Mouse (Mus musculus) common myeloid progenitor, adult 5-6 weeks (primary cell): ENCODE results near the gene Crabp2. TPM values are rescaled to one million over a fixed set of nuclear protein-coding genes. Genes with fewer than 3 reads are reported as not detected.
A peak's percentile ranks its signal among the peaks of the same experiment; 100 is the strongest.

ENCODE experiments used
- ATAC-seq: replicated peaks from 2 replicates; pipeline ENCODE4 v1.8.0; 2016; ENCODE audit warnings: low read depth, mild to moderate bottlenecking, moderate TSS enrichment, inconsistent platforms; ENCODE audit not compliant: poor library complexity, severe bottlenecking
- total RNA-seq: library from RNA; stranded (forward); fragments of 200-1000, 187-1606 nt; gene quantifications from 2 replicates; pipeline ENCODE4 v1.2.3, GENCODE M21; 2017

The Crabp2 gene
- total RNA-seq, 1 experiment from 2014 or later = 2.0 TPM

DNA sequence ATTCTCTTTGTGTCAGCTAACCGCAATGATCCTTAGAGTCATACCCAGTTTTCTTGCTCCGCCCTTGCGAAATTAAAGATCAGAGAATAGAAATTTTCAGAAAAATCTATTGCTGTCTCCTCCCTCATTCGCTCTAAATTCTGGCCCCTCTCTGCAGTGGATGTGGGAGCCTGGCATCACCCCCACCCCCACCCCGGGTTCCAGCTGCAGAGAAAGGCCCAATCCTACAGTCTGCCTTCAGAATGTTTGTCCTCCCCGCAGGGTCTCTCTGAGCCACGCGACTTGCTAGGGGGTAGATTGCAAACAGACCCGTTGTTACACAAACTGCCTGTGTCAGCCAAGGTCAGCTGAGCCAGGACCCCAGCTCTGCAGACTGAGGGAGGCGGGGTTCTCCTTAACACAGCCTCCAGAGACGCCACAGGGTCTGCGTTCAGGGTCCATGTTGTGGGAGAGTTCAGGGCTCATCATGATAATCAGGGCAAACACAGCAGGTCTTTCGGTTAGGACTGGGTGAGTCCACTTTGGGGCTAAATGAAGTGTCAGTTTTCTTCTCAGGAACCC is 1.6 kb downstream of the Crabp2 start:
- no peak for ATAC-seq

DNA sequence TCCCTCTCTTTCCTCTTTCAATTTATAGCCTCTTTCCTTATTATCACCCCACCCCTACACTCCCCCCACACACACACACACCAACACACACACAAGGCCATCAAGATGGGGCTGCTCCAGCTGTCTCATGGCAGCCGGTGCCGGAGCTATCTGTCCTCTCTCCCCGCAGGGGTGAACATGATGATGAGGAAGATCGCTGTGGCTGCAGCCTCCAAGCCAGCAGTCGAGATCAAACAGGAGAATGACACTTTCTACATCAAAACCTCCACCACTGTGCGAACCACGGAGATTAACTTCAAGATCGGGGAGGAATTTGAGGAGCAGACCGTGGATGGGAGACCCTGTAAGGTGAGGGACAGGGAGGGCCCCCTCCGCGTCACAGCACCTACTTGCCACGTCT is 3.5 kb downstream of the Crabp2 start:
- no peak for ATAC-seq

DNA sequence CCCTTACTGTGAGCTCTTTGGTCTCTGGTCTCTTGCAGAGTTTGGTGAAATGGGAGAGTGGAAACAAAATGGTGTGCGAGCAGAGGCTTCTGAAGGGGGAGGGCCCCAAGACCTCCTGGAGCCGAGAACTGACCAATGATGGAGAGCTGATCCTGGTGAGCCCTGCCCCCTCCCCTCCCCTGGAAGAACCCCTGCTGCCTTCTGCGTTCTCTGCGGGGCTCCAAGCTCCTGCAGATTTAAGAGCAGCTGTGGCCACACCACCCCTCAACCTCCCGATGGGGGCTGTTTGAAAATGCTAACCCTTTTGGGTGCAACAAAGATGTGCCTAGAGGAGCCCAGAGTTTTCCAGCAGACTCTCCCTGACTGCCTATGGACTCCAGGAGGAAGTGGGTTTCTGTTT is 4.0 kb downstream of the Crabp2 start:
- ATAC-seq = no peak

DNA sequence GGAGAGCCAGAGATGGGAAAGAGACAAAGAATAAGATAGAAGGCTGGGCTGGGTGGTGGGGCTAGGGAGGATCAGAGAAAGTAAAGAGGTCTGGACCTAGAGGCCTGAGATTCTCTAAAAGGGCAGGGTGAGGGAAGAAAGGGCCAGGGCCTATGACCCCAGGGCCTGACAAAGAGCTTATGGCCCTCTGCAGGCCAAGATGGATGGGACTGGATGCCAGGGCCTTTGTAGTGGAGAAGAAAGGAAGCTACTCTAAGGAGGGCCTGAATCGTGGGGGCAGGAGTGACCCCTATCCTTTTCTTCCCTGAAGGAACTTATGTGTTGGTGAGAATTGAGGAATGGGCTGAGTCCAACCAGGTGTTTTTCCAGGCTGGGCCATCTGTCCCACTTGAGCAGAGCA is 9.6 kb downstream of the Crabp2 start:
- no peak for ATAC-seq

DNA sequence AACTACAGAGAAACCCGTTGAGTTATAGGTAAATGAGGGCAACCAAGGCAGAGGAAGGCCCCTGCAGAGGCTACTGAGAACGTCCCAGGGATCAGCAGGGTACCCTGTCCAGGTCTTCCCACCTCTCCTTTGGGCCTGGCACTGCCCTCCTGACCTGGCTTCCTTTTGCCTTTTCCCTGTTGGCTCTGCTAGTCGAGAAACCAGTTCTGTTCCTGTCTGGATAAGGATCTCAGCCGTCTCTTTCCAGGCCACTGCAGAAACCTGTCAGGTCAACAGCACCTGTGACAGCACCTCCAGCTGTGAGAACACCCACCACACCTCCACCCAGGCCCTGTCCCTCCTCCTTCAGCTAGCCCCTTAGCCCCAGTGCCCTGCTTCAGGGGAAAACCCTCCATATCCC is 10.0 kb downstream of the Crabp2 start:
- no peak for ATAC-seq

DNA sequence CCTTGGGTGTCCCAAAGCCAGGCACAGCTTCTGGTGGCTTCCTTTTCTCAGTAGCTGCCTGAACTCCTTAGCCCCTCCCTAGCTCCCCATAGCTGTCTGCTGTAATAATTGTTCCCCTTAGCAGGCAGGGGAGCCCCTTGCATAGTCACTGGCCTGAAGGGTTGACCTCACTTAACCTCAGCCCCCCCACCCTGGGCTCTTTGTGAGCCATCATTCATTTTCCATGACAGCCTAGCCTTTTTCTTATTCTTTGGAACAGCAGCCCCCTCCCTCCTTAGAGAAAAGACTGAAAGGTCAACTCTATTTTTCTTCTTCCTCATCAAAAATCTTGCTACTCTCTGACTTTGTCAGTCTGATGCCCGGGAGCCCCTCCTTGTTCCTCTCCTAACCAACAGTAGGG is 10.5 kb downstream of the Crabp2 start:
- ATAC-seq = no peak

DNA sequence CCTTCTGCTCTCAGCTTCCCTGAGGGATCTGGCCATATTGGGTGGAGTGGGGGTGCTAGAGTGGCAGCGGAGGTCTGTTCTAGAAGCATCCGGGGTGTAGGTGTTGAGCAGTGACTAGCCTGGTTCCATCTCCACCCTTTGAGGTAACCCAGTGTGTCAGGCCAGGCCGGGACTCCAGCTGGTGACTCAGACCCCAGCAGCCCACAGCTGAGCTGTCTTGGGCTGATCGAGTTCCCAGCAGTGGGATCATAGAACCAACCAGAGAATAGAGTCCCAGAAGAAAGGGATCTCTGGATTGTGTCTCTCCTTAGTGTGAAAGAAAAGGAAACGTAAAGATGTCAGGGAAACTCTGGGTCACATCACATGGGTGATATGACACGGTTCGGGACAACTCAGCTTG is 10.9 kb downstream of the Crabp2 start:
- ATAC-seq = no peak

DNA sequence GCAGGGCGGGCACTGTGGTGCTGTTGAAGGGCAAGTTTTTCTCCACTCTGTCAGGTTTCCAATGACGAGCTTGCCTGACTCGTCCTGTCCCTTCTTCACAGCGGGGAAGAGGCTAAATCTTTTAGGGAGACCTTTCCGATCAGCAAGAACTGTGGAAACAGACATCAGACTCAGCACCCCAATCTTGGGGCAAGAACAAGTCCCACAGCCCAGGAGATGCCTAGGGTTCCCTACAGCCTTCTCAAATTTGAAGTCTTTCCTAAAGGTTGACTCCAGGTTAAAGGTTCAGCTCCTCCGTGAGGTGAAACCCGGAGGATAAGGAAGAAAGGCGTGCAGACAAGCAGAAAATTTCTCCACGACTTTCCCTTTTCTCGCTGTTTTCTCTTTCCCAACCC is 11.7 kb downstream of the Crabp2 start:
- no peak for ATAC-seq

DNA sequence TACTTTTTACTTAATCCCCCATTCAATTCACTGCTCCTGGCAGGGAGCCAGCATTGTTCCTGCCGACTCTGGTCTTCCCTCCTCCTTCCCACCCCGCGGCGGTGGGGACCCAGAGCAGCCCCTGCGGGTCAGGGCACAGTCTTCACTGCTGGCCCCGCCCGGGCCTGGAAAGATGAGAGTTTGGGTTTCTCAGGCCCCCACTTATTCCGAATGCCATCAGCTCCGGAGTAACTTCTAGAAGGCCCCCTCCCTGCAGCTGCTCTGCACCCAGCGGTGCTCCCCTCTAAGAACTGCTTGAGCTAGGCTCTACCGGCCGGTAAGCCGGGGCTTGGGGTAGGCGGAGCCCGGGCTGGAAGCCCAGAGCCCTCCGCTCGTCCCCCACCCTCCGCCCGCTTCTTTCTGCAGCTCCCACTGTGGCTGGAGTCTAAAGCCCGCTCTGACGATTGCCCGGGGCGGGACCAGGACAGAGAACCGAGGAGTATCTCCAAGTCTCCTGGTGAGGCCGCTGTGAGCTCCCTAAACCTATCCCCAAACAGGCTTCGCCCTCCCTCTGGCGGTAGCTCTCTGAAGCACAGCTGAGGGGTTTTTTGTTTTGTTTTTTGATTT is 12.2 kb downstream of the Crabp2 start:
- peak; percentile 99 for ATAC-seq

DNA sequence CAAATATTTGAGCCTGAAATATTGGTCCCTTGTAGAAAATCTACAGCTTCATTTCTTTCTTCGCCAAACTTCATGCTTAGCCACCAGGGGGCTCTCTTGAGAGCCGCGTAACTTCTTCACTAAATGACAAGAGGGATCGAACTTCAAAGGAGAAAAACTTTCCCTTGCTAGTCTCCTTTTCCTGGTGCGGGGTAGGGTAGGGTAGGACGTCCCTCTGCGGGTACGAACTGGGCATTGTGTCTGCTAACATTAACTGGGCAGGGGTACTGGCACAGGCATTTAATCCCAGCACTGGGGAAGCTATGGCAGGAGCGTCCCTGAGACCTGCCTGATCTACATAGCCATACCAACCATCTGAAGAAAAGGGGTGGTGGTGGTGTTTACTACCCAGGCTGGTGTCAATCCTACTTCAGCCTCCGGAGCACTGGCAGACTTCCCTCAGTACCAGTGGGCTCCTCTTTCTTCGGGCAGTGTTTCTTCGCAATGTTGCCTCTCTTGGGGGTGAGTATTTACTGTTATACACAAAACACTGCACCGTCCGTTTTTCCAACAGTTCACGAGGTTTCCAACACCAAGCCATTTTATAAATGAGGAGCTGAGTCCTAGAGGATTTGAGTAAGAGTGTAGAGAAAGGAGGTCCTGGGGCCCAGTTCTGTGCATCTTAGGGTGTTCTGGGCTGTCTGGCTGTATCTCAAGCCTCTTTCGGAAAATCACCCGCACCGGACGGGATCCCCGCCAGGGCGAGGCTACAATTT is 21.9 kb downstream of the Crabp2 start:
- ATAC-seq = peak; percentile 53

DNA sequence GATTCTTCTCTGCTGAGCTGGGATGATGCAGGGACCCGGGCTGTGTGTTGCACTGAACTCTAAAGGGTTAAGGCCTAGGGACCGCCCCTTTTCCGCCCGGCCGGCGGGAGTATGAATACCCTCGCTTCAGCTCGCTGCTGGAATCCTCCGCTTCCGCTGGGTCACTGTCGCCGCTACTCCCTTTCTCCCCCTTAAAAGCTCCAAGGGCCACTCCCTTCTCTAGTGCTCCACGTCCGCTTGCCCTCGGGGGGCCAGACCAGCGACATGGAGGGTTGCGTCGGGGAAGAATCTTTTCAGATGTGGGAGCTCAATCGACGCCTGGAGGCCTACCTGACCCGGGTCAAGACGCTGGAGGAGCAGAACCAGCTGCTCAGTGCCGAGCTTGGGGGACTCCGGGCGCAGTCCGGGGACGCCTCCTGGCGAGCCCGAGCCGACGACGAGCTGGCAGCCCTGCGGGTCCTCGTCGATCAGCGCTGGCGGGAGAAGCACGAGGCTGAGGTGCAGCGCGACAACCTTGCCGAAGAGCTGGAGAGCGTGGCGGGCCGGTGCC is 22.5 kb downstream of the Crabp2 start, which contains the start of gene Nes:
Gene Nes, plus strand, starts transcription at position 140 of the 550 bp plus-strand sequence.
- peak; percentile 51 for ATAC-seq

DNA sequence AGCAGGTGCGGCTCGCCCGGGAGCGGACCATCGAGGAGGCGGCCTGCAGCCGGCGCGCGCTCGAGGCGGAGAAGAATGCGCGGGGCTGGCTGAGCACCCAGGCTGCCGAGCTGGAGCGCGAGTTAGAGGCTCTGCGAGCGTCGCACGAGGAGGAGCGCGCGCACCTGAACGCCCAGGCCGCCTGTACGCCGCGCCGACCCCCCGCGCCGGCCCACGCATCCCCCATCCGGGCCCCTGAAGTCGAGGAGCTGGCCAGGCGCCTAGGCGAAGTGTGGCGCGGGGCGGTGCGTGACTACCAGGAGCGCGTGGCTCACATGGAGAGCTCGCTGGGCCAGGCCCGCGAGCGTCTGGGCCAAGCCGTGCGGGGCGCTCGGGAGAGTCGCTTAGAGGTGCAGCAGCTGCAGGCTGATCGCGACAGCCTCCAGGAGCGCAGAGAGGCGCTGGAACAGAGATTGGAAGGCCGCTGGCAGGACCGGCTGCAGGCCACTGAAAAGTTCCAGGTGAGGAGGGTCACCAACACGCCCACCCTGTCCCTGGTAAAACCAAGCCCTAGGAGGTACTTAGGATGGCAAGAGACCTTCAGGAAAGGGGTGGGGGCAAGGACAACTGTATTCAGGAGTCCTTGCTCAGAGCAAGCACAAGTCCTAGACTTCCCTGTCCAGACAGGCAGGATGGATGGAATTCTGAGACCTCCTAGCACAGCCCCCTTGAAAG is 23.2 kb downstream of the Crabp2 start:
- ATAC-seq = no peak

DNA sequence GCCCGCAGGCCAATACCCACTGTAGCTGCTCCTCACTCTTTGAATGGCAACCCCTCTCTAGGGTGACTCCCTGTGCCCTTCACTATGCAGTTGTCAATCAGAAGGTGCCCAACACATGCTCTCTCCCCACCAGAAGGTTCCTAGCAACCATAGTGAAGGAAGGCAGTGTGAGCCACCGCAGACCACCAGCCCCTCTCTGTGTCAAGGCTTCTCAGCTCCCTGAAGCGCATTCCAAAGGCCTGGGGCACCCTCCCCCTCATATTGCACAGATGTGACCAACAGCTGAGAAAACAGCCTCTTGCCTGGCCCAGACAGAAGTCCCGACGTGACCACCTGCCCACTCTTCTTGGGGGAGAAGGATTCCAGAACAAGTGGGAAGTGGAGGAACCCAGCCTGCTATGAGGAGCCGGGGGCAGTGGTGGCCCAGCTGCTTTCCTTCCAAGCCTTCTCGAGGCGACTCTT is 23.8 kb downstream of the Crabp2 start:
- no peak for ATAC-seq

DNA sequence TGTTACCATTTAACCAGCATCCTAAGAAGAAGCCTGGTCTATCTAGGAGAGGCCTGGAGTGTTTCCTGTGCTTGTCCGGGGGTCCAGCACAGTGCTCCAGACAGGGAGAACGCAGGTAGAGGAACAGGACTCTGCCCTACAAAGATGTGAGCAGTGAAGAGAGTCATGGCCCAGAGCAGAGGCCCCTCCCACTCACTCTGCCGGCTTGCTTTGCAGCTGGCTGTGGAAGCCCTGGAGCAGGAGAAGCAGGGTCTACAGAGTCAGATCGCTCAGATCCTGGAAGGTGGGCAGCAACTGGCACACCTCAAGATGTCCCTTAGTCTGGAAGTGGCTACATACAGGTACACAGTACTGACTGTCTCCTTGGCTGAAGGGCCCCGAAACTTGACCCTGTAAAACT is 24.3 kb downstream of the Crabp2 start:
- no peak for ATAC-seq

DNA sequence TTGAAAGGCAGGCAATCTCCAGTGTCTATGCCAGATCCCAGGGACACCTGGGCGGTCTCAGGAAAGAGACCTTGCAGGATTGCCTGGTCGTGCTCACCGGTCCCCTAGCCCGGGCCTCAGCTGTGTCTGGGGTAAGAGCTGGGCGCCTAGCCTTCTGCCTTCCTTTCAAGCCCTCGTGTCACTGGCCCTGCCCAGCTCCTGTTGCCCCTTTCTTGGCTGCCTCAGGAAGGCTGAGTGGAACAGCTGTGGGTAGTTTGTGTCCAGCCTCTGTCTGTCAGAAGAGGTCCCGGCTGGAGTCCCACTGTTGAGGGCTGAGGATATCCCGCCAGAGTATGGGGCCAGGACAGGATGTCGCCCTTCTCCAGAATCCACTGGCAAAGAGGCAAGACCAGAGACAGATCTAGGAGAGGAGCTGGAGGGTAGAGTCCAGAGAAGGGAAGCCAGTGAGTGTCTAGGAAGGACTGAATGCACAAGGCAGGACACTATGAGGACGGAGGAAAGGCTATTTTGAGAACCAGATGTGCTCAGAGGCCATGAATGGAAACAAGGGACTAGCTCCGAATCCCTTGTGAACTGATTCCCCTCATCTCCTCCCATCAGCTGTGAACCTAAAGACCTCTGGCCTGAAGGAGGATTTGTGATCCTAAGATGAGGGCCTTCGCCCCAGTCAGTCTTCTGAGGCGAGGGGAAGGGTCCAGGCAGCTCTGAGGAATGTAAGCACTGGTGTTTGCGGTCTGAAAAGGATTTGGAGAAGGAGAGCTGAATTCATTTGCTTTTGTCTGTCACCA is 25.3 kb downstream of the Crabp2 start:
- ATAC-seq = no peak

DNA sequence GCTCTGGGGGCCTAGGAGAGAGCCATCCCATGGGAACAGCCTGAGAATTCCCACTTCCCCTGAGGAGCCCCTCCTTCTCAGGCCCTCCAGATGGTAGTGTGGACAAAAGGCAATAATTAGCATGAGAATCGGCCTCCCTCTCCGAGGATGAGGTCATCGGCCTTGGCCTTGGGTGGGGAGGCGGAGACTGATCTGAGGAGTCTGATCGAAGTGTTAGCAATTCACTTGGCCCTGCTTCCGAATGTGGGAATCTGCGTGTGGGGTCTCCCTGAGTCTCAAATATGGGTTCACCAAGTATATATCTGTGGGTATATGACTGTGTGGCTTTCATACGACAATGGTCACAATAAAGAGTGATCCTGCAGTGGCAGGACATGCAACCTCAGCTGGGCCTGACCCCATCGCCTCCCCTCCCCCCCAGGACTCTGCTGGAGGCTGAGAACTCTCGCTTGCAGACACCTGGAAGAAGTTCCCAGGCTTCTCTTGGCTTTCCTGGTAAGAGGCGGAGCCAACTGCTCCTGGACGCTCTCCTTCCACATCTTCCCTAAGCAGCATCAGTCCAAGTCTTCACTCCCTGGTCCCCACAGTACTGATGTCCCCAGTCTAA is 26.0 kb downstream of the Crabp2 start:
- ATAC-seq = no peak

DNA sequence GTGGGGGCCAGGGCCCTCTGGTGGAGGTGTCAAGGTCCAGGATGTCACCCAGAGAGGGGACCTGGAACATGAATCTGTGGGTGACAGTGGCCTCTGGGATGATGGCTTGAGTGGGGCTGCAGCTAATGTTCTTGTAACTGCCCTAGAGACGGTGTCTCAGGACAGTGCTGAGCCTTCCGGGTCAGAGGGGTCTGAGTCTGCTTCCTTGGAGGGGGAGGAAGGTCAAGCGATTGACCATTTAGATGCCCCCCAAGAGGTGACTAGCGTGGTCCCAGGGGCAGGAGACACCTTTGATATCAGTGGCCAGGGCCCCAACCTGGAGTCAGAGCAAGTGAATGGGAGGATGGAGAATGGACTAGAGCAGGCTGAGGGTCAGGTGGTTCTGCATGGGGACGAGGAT is 31.0 kb downstream of the Crabp2 start:
- no peak for ATAC-seq

DNA sequence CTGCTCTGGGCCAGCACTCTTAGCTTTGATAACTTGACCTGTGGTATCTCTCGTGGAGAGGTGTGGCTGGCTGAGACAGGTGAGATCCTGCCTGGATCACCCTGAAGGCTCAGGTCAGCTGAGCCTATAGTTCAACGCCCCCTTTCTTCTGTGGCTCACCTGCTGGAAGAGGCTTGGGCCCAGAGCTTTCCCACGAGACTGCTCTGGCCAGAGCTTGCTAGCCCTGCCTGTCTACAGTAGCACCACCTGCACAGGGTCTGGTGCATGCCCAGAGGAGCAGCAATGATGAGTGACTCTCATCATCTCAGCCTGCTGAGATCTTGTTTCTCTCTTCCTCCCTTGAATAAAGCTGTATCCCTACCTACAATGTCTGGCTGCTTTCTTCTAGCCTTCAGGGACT is 31.6 kb downstream of the Crabp2 start:
- no peak for ATAC-seq

DNA sequence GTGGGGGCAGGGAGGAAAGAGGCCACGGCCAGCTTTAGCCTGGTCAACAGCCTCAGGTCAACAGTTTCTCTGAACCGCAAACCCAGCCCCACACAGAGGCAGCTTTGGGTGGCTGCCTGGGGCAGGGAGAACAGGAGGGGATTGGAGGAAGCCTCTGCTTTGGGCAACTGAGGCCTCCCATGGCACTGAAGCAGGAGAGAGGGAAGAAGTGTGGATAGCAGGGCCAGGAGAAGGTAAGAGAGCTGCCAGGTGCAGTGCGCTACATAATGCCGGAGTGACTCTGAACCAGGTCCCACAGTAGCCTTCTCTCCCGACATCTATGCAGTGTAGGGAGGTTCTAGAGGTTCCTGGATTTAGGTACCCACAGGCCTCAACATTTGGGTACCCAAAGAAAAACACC is 32.3 kb downstream of the Crabp2 start:
- no peak for ATAC-seq
